Mouse (Mus musculus) olfactory bulb, adult 2 months (tissue): ENCODE measurements at regions not wholly inside any gene's neighbourhood (a gene's known extent, or its start where the extent isn't known, plus 50 kb on each side); places are given as distances from the start of the nearest gene placed in this dataset.

Source experiments
- CTCF ChIP-seq: fragments of 200-500 bp; IDR thresholded peaks from 2 replicates; pipeline ENCODE4 v1.5.1; 2012; ENCODE audit warnings: low read depth, mild to moderate bottlenecking, low read length, moderate library complexity; ENCODE audit not compliant: insufficient read depth
- POLR2A ChIP-seq: fragments of 200-500 bp; IDR thresholded peaks from 2 replicates; pipeline ENCODE4 v1.6.1; 2012; ENCODE audit warnings: mild to moderate bottlenecking, low read depth, low read length, moderate library complexity; ENCODE audit not compliant: insufficient read depth

DNA sequence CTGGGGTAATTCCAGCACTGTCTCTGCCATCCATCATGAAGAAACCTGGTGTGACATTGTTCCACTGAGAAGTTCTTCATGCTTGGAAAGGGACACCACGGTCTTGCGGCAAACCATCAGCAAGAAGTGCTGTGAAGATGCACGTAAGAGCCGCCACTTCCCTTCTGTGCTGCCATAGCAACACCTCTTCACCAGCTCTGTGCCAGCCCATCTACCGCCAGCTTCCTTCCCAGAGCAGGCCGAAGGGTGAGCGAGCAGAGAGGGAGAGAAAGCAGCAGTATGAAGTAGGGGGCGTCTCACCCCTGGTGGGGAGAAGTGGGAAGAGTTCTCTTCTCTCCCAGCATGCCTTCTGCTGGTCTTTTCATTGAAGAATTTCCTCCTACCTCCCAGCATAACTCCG is 84.8 kb upstream of the Zfp637 start:
- TF ChIP-seq POLR2A: no peak
- no peak for TF ChIP-seq CTCF
